Mouse (Mus musculus) ES-Bruce4 (cell line): ENCODE data around the gene Zfp518a.

Source experiments
- CTCF ChIP-seq: IDR thresholded peaks from one replicate; pipeline ENCODE4 v1.8.1; 2011; ENCODE audit warnings: low read depth, low read length
- EP300 ChIP-seq: IDR thresholded peaks from 2 replicates; pipeline ENCODE4 v1.6.1; 2011; ENCODE audit warnings: low read depth, low read length; ENCODE audit not compliant: insufficient read depth
- POLR2A ChIP-seq: IDR thresholded peaks from one replicate; pipeline ENCODE4 v1.8.1; 2011; ENCODE audit warnings: low read length; ENCODE audit not compliant: insufficient read depth

DNA sequence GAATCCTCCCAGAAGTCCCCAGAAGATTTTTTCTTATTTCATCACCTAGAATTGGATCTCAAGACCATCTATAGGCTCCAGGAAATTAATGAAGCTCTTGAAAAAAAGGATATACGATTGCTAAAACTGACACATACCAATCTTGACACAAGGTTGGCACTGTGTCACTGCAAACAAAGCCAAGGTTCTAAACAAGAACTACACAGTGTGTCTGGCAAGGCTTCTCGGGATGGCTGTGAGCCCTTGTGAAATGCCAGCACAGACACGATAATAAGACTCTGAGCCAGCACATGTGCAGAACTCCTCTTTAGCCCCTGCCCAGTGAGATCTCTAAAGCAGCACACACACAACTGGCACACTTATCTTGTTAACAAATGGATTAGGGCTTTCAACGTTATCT, 35.0 kb upstream of the Zfp518a start:
- no peak for TF ChIP-seq POLR2A
- no peak for TF ChIP-seq CTCF
- TF ChIP-seq EP300, result no peak
